Mouse (Mus musculus): ENCODE data around the gene Eif4h. TPM values are rescaled to one million over a fixed set of nuclear protein-coding genes. Genes with fewer than 3 reads are reported as not detected.

Gene Eif4h
- total RNA-seq, 4 experiments from 2014 or later, result 311 to 328 (median 321) TPM

DNA sequence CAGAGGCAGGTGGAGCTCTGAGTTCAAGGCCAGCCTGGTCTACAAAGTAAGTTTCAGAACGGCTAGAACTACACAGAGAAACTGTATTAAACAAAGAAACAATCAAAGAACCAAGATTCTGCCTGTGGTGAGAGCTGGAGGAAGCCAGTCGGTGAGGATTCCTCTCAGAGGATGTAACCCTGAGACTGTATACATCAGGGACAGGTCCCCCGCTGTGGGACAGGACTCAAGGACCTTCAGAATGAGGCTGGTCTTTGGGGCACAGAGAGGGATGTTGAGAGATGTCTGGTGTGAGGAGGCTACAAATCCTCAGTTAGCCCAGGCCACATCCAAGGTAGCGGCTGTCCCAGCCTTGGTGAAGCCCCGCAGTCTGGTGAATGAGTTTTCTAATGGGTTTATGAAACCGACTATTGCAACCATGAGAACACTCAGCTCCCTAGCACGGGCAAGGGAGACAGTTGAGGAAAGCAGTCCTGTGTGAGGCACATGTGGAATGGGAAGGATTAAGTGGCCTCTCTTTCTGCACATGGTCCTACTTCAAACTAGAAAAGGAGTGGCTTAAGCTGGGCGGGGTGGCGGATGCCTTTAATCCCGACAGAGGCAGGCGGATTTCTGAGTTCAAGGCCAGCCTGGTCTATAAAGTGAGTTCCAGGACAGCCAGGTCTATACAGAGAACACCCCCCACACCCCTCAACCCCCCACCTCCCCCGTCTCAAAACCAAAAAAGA, 29.2 kb downstream of the Eif4h start:
- DNase-seq (ENCODE audit: low spot score in 2 of 2), result no peak

DNA sequence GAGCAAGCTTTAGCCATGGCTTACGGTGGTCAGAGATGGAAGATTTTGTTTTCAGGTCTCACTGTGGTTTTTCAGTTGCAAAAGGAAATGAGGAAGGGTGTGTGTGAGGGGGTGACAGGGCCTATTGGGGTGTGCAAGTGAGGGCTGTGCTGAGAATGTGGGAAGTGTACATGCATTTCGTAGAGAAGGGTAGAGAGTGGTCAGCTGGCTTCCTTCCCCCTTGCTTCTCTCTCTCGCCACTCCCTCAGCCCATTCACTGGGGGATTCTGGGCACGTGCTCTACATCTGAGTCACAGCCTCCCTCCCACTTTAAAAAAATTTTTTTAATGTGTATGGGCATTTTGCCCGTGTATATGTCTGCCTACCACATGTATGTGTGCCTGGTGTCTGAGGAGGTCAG, 32.2 kb downstream of the Eif4h start:
- no peak for DNase-seq (ENCODE audit: low spot score in 2 of 2)

DNA sequence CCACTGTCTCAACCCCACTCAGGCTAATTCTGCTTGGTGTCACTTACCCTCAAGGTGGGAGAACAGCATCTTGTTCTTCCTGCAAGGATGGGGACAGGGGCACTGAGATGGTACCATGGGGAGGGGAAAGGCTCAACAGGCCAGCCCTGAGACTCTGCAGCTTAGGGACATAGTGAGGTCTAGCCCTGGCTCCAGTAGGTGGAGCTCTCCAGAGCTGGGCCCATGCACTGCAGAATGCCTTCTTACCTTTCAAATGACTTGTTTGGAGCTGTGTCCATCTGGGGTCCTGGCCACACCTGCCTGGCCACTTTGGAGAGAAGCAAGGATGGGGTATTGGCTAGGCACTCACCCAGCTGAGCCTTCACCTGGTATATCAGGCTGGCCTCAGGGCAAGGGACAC, 33.0 kb downstream of the Eif4h start:
- no peak for DNase-seq (ENCODE audit: low spot score in 2 of 2)

DNA sequence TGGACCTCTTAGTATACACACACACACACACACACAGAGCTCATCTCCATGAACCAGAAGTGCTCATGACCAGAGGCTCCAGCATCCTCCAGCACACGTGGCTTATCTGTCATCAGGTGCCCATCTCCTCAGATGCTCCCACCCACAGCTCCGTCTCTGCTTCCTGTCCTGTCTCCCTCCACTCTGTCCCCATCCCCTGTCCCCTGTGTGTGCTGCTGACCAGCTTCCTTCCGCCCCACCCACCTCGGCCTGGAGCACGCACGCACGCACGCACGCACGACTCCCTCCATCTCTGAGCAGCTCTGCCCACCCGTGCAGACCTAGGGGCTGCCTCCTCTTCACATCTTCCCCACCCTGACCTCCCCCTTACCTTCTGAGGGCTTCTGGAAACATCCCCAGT, 34.9 kb downstream of the Eif4h start:
- no peak for DNase-seq (ENCODE audit: low spot score in 2 of 2)

DNA sequence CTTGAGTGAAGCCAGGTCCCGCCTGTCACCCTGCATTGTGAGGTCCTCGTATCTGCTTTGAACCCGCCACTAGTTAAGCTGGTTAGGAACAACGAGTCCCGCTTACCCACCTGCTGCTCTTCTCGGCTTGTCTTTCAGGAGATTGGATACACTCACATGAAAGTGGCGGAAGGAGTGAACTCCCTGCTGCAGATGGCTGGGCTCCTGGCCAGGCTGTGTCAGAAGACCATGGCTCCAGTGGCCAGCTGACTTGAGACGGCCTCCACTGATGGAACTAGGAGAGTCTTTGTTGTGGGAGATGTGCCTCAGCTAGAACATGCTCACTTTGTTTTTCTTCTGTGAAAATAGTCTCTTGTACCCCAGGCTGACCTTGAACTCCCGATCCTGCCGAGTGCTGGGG, 41.6 kb downstream of the Eif4h start:
- DNase-seq (ENCODE audit: low spot score in 2 of 2), result no peak

DNA sequence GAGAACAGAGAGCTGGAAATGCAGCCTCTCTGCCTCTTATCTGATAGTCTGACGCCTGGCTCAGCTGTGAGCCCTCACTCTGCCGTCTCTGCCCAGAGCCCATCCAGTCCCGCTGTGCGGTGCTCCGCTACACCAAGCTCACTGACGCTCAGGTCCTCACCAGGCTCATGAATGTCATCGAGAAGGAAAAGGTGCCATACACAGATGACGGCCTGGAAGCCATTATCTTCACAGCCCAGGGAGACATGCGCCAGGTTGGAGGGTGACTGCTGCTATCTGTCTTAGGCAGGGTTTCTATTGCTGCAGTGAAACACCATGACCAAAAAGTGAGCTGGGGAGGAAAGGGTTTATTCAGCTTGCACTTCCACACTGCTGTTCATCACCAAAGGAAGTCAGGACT, 46.2 kb downstream of the Eif4h start:
- no peak for DNase-seq (ENCODE audit: low spot score in 2 of 2)

DNA sequence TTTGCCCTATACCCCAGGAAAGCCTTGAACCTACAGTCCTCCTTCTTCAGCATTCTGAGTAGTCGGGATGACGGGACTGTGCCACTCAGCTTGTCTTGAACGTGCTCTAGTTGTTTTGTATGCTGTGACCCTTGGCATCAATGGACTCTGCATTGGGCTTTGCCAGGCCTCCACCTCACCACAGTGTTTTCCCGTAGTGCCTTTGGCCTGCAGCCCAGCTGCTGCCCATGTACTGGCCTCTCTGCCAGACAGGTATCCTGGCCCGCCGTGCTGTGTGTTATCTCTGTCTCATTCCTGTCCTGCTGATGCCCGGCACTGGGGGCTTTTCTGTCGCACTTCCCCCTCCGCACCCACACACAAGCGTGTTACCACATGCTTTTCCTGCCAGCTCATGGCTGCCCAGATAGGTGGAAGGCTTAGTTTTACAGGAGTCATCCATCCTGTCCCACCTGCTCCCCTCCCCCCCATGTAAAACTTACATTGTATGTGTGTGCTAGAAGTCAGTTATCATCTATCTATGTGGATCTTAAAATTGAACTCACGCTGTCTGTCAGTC, 47.2 kb downstream of the Eif4h start:
- no peak for DNase-seq (ENCODE audit: low spot score in 2 of 2)

DNA sequence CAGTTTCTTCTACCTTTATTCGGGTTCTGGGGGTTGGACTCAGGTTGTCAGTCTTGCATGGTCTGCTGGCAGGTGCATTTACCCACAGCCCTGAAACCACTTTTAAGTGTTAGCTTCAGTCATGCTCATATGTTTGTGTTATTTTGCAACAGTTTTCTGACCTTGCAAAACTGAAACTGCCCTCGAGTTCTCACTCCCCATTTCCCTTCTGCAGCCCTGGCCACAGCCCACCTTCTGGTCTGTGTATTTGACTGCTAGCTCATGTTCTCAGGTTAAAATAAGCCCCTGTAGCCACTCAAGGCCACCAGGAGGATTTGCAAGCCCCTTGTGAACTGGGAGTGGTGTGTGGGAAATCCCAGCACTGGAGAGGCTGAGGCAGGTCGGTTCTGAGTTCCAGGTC, 49.4 kb downstream of the Eif4h start:
- no peak for DNase-seq (ENCODE audit: low spot score in 2 of 2)

DNA sequence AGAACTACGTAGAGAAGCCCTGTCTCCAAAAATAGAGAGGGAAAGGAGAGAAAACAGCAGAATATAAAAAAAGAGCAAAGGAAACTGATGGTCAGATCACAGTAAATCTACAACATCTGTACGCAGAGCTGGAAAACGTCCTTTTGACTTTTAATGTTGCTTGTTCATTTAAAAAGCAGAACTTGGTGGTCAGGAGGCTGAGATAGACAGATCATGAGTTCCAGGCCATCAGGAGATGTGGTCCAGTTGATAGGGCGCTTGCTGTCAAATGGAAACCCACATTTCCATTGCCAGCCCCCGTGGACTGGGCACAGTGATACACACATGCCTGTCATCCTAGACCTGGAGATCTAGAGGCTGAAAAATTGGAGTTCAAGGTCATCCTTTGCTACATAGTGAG, 54.5 kb downstream of the Eif4h start:
- DNase-seq (ENCODE audit: low spot score in 2 of 2), result no peak

DNA sequence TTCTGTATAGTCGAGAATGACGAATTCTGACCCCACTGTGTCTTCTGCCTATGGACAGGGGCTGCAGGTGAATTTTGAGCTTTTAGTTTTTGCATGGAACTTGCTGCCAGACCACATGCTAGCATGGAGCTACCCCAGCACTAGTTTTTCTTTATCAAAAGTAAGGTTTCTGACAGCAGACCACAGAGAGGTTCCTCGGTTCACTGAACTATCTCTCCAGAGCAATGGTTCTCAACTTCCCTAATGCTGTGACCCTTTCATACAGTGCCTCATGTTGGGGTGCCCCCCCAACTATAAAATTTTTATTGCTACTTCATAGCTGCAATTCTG, 55.4 kb downstream of the Eif4h start:
- DNase-seq (ENCODE audit: low spot score in 2 of 2), result no peak

DNA sequence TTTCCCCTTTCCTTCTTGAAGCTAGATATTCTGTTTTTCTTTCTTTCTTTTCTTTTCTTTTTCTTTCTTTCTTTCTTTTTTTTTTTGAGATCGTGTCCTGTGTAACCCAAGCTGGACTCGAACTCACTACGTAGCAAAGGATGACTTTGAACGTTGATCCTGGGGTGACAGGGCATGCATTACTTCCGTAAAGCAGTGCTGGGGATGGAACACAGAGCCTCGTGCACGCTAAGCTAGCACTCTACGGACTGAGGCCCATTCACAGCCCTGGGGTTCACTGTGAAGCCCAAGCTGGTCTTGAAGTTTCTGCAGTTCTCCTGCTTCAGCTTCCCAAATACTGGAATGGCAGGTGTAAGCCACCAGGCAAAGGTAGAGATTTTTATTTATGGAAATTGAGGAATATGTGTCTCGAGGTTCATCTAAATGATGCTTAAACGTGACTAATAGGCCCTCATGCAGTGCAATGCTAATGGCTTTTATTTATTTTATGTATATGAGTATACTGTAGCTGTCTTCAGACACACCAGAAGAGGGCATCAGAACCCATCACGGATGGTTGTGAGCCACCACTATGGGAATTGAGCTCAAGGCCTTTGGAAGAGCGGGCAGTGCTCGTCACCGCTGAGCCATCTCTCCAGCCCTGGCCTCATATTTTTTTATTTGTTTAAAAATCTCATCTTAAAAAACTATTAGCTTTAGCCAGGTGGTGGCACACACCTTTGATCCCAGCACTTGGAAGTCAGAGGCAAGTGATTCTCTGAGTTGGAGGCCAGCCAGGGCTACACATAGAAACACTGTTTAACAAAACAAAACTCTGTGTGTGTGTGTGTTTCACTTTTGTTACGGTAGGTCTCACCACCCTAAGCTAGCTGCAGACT, 56.0 kb downstream of the Eif4h start:
- no peak for DNase-seq (ENCODE audit: low spot score in 2 of 2)

DNA sequence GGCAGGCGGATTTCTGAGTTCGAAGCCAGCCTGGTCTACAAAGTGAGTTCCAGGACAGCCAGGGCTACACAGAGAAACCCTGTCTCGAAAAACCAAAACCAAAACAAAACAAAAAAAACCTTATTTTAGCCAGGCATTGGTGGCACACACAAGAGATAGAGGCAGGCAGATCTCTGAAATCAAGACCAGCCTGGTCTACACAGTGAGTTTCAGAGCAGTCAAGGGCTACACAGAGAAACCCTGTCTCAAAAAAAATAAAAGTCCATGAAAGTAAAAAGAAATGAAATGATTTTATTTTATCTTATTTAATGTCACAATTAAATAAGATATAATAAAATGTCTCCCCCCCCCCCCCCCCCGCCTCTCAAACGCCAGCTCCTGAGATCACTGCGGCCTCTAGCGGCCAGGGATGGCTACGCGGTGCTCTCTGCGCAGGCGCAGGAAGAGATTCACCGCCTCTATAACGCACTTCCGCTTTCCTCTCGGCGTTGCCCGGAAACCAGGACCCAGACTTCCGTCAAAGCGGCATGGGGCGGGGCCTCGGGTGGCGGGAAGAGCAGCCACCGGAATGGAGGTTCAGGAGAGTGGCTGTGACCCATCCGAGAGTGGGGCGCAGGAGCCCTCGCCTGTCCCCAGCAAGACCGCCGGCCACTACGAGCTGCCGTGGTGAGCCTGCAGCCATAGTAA, 56.9 kb downstream of the Eif4h start:
- peak; percentile 91 to 97 for DNase-seq (ENCODE audit: low spot score in 2 of 2)

DNA sequence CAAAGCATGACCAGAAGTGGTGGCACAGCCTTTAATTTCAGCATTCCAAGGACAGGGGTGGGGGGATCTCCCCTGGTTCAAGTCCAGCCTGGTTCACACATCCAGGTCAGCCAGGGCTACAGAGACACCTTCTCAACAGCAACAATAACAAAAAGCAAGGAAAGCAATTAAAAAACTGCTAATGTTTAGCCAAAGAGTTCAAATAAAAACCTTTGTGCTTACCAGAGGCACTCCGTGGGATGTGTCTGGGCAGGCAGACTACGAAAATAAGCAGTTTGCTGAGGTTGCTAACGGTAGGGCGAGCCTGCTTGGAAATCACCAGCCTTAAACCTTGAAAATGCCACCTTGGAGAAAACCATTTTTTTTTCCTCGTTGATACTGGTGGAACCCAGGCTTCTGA, 58.1 kb downstream of the Eif4h start, which contains the start of gene Rfc2:
Rfc2 (plus strand) TSS at position 221 of the 400 bp plus-strand sequence.
- no peak for DNase-seq (ENCODE audit: low spot score in 2 of 2)

DNA sequence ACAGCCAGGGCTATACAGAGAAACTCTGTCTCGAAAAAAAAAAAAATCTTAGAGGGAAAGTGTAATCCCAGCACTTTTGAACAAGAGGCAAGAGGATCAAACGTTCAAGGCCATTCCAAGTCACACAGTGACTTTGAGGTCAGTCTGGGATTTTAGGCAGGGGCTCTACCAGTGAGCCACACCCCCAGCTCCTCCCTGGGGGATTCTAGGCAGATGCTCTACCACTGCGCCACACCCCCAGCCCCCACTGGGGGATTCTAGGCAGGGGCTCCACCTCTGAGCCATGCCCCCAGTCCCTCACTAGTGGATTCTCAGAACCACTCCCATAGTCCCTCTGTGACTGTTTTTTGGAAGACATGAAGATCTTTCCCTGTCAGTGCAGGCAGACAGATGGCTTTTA, 60.2 kb downstream of the Eif4h start:
- no peak for DNase-seq (ENCODE audit: low spot score in 2 of 2)

DNA sequence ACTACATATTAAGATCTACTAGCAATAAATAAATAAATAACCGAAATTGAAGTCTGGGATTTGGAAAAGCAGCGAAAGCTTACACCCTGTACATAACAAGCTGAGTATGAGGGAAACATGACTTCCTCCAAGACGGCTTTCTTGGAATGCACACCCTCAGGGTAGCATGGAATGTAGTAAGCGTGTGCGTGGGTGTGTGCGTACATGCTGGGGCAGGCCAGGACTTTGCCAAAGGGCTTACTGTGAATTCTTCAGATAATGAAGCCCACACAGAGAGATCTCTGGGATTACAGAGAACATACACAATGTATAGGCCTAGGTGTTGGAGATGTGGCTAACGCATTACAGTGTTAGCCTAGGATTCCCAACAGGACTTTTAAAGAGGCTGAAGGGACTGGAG, 61.8 kb downstream of the Eif4h start:
- DNase-seq (ENCODE audit: low spot score in 2 of 2), result no peak

DNA sequence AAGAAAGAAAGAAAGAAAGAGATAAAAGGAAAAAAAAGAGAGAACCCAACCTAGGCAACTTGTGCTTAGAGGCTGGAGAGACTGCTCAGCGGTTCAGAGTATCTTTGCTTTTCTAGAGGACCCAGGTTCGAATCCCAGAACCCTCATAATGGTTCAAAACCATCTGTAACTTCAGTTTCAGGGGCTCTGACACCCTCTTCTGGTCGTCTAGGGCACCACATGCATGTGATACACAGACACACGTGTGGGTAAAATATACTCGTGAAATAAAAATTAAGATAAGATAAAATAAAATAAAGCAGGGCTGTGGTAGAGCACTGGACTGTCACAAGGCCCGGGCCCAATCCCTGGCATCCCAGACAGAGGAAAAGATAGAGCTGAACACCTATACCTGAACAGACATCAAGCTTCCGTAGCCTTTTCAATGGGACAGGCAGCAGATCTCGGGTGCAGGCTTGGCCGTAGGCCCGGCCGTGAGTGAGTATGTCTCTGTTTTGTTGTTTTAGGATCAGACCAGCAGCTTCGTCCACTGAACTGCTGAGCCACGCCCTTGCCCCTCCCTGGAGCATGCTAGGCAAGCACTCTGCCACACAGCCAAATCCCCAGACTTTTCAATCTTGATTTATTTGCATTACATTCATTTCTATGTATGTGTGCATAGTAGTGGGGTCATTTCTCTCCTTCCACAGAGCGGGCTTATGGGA, 62.6 kb downstream of the Eif4h start:
- no peak for DNase-seq (ENCODE audit: low spot score in 2 of 2)

DNA sequence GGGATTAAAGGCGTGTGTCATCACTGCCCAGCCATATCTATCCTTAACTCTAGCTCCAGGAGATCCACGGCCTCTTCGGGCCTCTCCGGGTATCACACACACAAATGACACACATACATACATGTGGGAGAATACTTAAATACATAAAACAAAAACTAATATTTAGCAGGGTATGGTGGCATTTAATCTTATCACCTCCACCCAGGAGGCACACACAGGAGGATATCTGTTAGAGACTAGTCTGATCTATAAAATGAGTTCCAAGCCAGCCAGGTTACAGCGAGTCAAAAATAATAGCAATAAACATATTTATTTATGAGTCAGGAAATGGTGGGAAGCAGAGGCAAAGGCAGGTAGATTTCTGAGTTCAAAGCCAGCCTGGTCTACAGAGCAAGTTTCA, 63.5 kb downstream of the Eif4h start:
- DNase-seq (ENCODE audit: low spot score in 2 of 2), result no peak

DNA sequence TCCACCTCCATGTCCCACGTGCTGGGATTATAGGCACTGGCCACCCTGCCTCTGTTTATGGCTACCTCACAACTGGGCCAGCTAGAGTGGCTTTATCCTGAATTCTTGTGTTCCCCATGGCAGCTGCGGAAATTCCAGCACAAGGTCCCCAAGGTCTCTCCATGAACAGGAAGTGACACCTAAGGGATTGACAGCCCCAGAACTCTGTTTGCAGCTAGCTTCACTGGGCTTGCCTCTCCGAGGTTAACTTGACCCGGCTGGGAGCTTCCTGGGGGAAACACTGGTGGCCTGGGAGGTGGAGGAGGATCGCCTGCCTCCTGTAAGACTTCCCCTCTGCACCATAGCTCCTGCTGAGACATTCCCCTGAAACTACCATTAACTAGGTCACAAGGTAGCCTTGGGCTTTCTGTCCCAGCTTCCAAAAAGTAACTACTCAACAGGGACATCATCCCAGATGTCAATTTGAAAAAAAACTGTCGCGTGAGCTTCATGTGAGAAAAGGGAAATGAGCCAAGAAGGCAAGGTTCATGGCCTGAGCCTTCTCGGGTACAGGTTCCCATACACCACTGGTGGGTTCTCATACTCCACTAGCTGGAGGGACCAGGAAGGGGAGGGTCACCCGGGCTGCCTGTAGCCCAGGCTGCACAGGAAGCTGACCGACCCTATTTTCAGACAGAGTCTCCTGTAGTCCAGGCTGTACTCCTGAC, 66.6 kb downstream of the Eif4h start:
- no peak for DNase-seq (ENCODE audit: low spot score in 2 of 2)

DNA sequence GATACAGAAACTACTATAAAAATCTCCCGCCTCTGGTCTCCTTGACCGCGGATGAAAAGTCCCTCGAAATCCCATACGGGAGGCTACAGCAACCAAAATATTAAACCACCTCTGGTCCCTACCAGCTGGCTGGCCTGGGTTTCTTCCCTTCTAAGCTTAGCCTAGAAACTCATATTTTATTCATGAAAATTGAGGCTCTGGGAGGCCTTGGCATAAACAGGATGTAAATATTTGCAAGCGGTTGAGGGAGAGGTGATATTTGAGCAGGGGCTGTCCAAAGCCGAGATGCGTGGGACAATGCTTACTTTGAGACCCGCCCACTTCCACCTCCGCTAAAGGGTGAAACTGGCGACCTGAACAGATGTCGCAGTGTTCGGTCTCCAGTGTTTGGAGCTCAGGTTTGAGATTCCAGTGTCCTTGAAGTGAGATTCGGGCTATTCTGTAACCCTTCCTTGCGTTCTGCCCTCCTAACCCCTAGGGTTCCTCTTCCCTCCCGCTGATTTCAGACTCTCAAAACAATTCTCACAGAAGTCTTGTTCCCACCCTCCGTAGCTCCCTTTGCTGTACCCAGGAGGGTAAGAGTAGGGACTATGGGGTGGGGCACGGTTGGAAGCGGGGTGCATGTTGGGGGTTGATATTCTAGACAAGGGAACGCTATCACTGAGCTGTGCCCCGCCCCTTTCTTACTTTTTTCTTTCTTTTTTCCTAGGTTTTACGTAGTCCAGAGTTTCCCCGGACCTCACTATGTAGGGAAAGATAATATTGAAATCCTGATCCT, 67.4 kb downstream of the Eif4h start:
- no peak for DNase-seq (ENCODE audit: low spot score in 2 of 2)
